Mouse (Mus musculus) kidney, postnatal 14 days (tissue): ENCODE measurements around the gene Gjc1.

Experiments
- DNase-seq: peaks from one replicate; pipeline ENCODE4 v3.0.0; 2022; ENCODE audit warnings: mixed read lengths

Gene Gjc1

GRCm38 (mm10) chr11:102810721-102811485 lies 8.6 kb downstream of the Gjc1 start:
- DNase-seq = no peak

GRCm38 (mm10) chr11:102808246-102808645 lies 11.3 kb downstream of the Gjc1 start:
- no peak for DNase-seq

- DNase-seq = no peak
Measured at GRCm38 (mm10) chr11:102803453-102803852, 16.0 kb downstream of the Gjc1 start.

GRCm38 (mm10) chr11:102794157-102794556 lies 25.3 kb downstream of the Gjc1 start:
- DNase-seq = no peak

- no peak for DNase-seq
Measured at GRCm38 (mm10) chr11:102791682-102792445, 27.6 kb downstream of the Gjc1 start.

- DNase-seq = no peak
Measured at GRCm38 (mm10) chr11:102787688-102788177, 31.8 kb downstream of the Gjc1 start.

- DNase-seq = no peak
Measured at GRCm38 (mm10) chr11:102783443-102783842, 36.1 kb downstream of the Gjc1 start.

- DNase-seq = no peak
Measured at GRCm38 (mm10) chr11:102781523-102781922, 38.0 kb downstream of the Gjc1 start.

- no peak for DNase-seq
Measured at GRCm38 (mm10) chr11:102780986-102781351, 38.5 kb downstream of the Gjc1 start.

GRCm38 (mm10) chr11:102780271-102780985 lies 39.1 kb downstream of the Gjc1 start:
- DNase-seq = peak; percentile 73

- DNase-seq = no peak
Measured at GRCm38 (mm10) chr11:102779824-102780223, 39.7 kb downstream of the Gjc1 start.

GRCm38 (mm10) chr11:102779081-102779638 lies 40.3 kb downstream of the Gjc1 start:
- DNase-seq = no peak

GRCm38 (mm10) chr11:102778597-102778996 lies 40.9 kb downstream of the Gjc1 start:
- no peak for DNase-seq

- DNase-seq = no peak
Measured at GRCm38 (mm10) chr11:102778165-102778564, 41.3 kb downstream of the Gjc1 start.

GRCm38 (mm10) chr11:102777598-102777997 lies 41.9 kb downstream of the Gjc1 start:
- peak; percentile 85 for DNase-seq

GRCm38 (mm10) chr11:102774621-102775141 lies 44.8 kb downstream of the Gjc1 start:
- DNase-seq = peak; percentile 92

GRCm38 (mm10) chr11:102773713-102774611 lies 45.5 kb downstream of the Gjc1 start:
- peak; percentile 88 for DNase-seq

GRCm38 (mm10) chr11:102772771-102773700 lies 46.5 kb downstream of the Gjc1 start:
- no peak for DNase-seq

- DNase-seq = no peak
Measured at GRCm38 (mm10) chr11:102771916-102772714, 47.4 kb downstream of the Gjc1 start.
